Mouse (Mus musculus) megakaryocyte, embryonic 14.5 days (primary cell): ENCODE data around the gene Amt. TPM values are rescaled to one million over a fixed set of nuclear protein-coding genes. Genes with fewer than 3 reads are reported as not detected.
A peak's percentile ranks its signal among the peaks of the same experiment; 100 is the strongest.
"Not testable (repeated sequence)": the region's sequence is repeated elsewhere in the genome, so short reads cannot be mapped to it uniquely, and the experiment has no call there.

Experiments used
- H3K27me3 ChIP-seq: replicated peaks from 2 replicates; pipeline ENCODE3; 2012; ENCODE audit warnings: inconsistent platforms
- H3K36me3 ChIP-seq: replicated peaks from 2 replicates; pipeline ENCODE3; 2012; ENCODE audit warnings: low read length, inconsistent platforms, mixed read lengths
- H3K4me1 ChIP-seq: 2 replicates; pipeline ENCODE4 v1.6.1; 2012; ENCODE audit warnings: inconsistent platforms
- H3K4me3 ChIP-seq: replicated peaks from 2 replicates; pipeline ENCODE3; 2012; ENCODE audit warnings: moderate library complexity, mild to moderate bottlenecking, inconsistent platforms
- H3K9me3 ChIP-seq: 2 replicates; pipeline ENCODE4 v1.6.1; 2012; ENCODE audit warnings: inconsistent platforms
- FLI1 ChIP-seq: IDR thresholded peaks from 2 replicates; pipeline ENCODE4 v1.6.1; 2012; ENCODE audit warnings: low read length, inconsistent platforms, mixed read lengths
- GATA1 ChIP-seq: IDR thresholded peaks from 3 replicates; pipeline ENCODE4 v1.6.1; 2012; ENCODE audit warnings: mixed read lengths, low read length, inconsistent platforms, borderline replicate concordance
- polyA plus RNA-seq: library from polyadenylated mRNA; stranded (reverse); fragments of >175 nt; gene quantifications from 2 replicates; pipeline ENCODE4 v1.2.3, GENCODE M21; 2012; ENCODE audit warnings: low replicate concordance; ENCODE audit not compliant: insufficient read depth

The Amt gene
- polyA plus RNA-seq, 1 experiment: 1.9 TPM

DNA sequence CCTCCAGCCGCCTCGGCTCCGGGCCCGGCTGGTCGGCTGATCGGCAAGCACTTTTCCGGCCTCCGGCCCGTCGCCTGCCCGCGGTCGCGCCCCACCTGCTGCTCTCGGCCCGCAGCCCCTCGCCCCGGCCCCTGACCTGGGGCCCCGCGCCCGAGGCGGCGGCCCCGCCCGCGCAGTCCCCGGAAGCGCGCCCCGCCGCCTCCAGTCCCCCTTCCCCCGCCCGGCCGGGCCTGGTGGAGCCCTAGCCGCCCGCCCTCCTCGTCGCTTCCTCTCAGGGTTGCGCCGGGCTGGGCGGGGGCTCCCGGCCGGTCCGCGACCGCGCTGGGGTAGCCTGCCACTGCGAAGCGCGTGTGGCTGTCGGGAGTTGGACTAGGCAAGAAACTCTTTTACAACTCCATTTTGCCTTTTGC is 9.9 kb downstream of the Amt start:
- H3K4me3 ChIP-seq: peak overlapping the region; percentile 94
- H3K36me3 ChIP-seq: peaks cover 46% of the 10 kb centered on the region
- no peaks in the 10 kb centered on the region for H3K27me3 ChIP-seq
- no peaks in the 10 kb centered on the region for H3K9me3 ChIP-seq
- peaks cover 67% of the 10 kb centered on the region for H3K4me1 ChIP-seq
- no peak for TF ChIP-seq FLI1
- TF ChIP-seq GATA1: no peak

DNA sequence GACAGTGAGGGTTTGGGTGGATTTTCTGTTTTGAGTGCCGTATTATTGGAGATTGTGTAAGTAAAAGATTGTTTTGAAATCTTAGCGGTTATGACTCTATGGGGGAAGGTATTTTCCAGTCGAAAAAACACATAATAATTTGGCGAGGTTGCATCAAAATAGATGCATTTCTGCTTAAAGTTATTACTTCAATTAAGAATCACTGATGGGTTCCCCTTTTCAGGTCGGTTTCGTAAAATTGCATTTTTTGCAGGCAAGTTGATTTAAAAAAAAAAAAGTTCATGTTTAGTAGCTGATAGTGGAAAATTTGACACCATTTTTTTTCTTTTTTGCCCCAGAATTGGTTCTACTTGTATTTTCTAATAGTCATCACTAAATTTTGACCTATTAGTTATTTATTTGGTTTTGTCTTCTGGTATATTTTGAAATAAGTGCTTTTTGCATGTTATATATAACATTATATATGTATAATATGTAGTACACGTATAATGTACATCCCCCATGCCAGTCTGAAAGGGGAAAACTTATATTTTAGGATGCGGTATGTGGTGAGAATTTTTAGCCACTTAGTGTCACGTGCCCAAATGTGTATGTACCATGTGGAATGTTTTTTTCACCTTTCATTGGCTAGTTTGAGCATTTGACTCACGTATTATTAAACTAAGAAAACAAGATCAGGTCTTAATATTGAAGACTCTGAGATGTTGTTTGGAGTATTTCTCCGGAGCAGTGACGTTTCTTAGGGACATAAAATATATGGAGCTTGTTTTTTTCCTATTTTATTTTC is 10.6 kb downstream of the Amt start:
- Histone ChIP-seq H3K4me1 (peaks cover 70% of the 10 kb centered on the region), H3K9me3 (no peaks in the 10 kb centered on the region), H3K36me3 (peaks cover 47% of the 10 kb centered on the region), H3K27me3 (no peaks in the 10 kb centered on the region), H3K4me3 (peak overlapping the region; percentile 94)
- no peak for TF ChIP-seq GATA1
- no peak for TF ChIP-seq FLI1

DNA sequence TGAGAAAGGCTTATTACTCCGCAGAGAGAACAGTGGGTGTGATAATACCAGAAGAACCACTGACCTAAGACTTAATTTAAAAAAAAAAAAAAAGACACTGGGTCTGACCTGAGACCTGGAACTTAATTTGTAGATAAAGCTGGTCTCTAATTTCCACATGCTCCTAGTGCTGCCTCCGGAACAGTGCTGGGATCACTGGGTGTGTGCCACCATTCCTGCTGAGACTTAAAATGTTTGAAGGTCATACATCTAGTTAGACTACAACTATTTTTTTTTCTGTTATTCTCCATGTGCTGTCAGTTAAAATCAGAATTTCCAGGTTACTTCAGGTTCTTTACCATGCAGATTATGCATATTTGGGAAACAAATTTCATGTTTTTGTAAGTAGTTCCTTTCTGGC is 11.5 kb downstream of the Amt start:
- H3K4me3 ChIP-seq: peak overlapping the region; percentile 94
- H3K27me3 ChIP-seq: no peaks in the 10 kb centered on the region
- peaks cover 70% of the 10 kb centered on the region for H3K4me1 ChIP-seq
- no peaks in the 10 kb centered on the region for H3K9me3 ChIP-seq
- no peak for TF ChIP-seq GATA1
- no peak for TF ChIP-seq FLI1
- peaks cover 44% of the 10 kb centered on the region for H3K36me3 ChIP-seq

DNA sequence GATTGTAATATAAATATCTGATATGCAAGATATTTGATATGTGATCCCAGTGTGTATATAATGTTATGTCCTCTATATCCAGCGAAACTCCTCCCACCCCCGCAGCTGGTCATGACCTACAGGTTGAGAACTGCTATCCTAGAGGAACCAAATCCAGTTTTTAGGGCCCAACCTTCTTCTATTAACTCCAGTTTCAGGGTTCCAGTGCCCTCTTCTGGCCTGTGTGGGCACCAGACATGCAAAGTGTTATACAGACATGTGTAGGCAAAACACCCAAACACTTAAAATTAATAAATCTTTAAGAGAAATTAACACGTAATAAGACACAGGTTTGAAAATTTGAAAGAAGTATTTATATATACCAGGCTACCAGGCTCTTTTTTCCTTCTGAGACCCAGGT is 20.9 kb downstream of the Amt start:
- Histone ChIP-seq H3K36me3 (peaks cover 79% of the 10 kb centered on the region), H3K4me1 (peaks cover 41% of the 10 kb centered on the region), H3K4me3 (no peak overlapping the region), H3K9me3 (no peaks in the 10 kb centered on the region), H3K27me3 (no peaks in the 10 kb centered on the region)
- TF ChIP-seq FLI1 (no peak), GATA1 (no peak)

DNA sequence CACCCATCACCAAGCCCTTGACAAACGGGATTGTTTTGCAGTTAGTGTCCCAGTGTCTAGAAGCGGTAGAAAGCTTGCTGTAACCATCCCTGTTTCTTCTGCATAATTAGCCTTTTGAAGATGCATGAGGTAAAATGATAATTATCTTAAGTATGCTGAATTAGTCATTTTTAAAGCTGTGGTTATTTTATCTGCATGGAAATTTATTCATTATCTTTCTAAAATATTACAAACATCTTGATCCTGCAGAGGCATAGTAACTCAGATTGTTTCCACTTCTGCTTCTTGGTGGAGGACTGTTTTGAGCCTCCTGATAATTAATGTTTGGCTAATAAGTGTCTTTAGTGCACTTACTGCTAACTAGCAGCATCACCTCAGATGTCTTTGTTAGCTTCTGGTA is 21.8 kb downstream of the Amt start:
- no peaks in the 10 kb centered on the region for H3K27me3 ChIP-seq
- H3K9me3 ChIP-seq: no peaks in the 10 kb centered on the region
- TF ChIP-seq FLI1: no peak
- TF ChIP-seq GATA1: no peak
- H3K4me3 ChIP-seq: no peak overlapping the region
- peaks cover 48% of the 10 kb centered on the region for H3K4me1 ChIP-seq
- H3K36me3 ChIP-seq: peaks cover 83% of the 10 kb centered on the region

DNA sequence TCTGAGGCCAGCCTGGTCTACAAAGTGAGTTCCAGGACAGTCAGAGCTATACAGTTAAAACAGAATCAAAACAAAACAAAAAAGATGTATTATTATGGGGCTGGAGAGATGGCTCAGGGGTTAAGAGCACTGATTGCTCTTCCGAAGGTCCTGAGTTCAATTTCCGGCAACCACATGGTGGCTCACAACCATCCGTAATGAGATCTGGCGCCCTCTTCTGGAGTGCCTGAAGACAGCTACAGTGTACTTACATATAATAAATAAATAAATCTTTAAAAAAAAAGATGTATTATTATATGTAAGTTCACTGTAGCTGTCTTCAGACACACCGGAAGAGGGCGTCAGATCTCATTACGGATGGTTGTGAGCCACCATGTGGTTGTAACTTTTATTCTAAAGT is 25.4 kb downstream of the Amt start:
- not testable (repeated sequence) for H3K27me3 ChIP-seq, H3K9me3 ChIP-seq, H3K4me3 ChIP-seq
- peaks cover 81% of the 10 kb centered on the region for H3K36me3 ChIP-seq
- peaks cover 58% of the 10 kb centered on the region for H3K4me1 ChIP-seq

- no peak overlapping the region for H3K4me3 ChIP-seq
- H3K9me3 ChIP-seq: no peaks in the 10 kb centered on the region
- H3K27me3 ChIP-seq: no peaks in the 10 kb centered on the region
- H3K36me3 ChIP-seq: peaks cover 87% of the 10 kb centered on the region
- H3K4me1 ChIP-seq: peaks cover 42% of the 10 kb centered on the region
- TF ChIP-seq GATA1 (no peak), FLI1 (no peak)
Measured at GRCm38 (mm10) chr9:108324784-108325183, 28.1 kb downstream of the Amt start.

GRCm38 (mm10) chr9:108325811-108326210 is 29.2 kb downstream of the Amt start:
- peaks cover 88% of the 10 kb centered on the region for H3K36me3 ChIP-seq
- peaks cover 40% of the 10 kb centered on the region for H3K4me1 ChIP-seq
- no peak overlapping the region for H3K4me3 ChIP-seq
- H3K27me3 ChIP-seq: no peaks in the 10 kb centered on the region
- no peak for TF ChIP-seq FLI1
- TF ChIP-seq GATA1: no peak
- H3K9me3 ChIP-seq: no peaks in the 10 kb centered on the region

DNA sequence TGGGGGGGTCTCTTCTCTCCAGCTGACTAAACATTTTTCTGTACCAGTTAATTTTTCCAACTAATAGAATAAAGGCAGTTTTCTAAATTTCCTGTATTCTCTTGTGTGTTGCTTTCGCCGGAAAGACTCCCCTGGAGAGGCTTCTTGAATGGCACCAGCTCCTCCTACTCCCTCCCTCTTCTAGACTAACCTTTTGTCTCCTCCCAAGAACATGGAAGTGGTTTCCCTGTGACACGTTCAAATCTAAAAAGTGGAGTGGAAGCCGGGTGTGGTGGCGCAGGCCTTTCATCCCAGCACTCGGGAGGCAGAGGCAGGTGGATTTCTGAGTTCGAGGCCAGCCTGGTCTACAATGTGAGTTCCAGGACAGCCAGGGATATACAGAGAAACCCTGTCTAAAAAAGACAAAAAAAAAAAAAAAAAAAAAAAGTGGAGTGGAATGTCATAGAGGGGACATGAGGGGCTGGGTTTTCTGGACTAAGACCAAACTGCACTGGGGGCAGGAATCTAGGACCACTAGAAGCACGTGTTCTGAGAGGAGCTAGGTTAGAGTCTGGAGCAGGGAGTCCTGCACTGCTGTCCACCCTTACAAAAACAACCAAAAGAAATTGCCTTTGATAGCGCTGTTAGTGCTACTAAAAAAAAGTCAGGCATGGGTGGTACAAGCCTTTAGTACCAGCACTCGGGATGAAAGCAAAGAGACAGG is 41.3 kb downstream of the Amt start:
- TF ChIP-seq GATA1: no peak
- TF ChIP-seq FLI1: no peak
- peaks cover 51% of the 10 kb centered on the region for H3K36me3 ChIP-seq
- peak overlapping the region; percentile 92 for H3K4me3 ChIP-seq
- H3K9me3 ChIP-seq: no peaks in the 10 kb centered on the region
- no peaks in the 10 kb centered on the region for H3K27me3 ChIP-seq
- peaks cover 54% of the 10 kb centered on the region for H3K4me1 ChIP-seq

- Histone ChIP-seq H3K4me3 (peak overlapping the region; percentile 92), H3K9me3 (no peaks in the 10 kb centered on the region), H3K4me1 (peaks cover 59% of the 10 kb centered on the region), H3K36me3 (peaks cover 46% of the 10 kb centered on the region), H3K27me3 (no peaks in the 10 kb centered on the region)
- TF ChIP-seq GATA1 (no peak), FLI1 (no peak)
Measured at GRCm38 (mm10) chr9:108338551-108338885, 41.9 kb downstream of the Amt start.
